Mouse (Mus musculus) ovary, postnatal 14 days (tissue): ENCODE data around the gene Arhgef19.

Experiments used
- DNase-seq: peaks from one replicate; pipeline ENCODE4 v3.0.0; 2022; ENCODE audit warnings: low spot score

The Arhgef19 gene

DNA sequence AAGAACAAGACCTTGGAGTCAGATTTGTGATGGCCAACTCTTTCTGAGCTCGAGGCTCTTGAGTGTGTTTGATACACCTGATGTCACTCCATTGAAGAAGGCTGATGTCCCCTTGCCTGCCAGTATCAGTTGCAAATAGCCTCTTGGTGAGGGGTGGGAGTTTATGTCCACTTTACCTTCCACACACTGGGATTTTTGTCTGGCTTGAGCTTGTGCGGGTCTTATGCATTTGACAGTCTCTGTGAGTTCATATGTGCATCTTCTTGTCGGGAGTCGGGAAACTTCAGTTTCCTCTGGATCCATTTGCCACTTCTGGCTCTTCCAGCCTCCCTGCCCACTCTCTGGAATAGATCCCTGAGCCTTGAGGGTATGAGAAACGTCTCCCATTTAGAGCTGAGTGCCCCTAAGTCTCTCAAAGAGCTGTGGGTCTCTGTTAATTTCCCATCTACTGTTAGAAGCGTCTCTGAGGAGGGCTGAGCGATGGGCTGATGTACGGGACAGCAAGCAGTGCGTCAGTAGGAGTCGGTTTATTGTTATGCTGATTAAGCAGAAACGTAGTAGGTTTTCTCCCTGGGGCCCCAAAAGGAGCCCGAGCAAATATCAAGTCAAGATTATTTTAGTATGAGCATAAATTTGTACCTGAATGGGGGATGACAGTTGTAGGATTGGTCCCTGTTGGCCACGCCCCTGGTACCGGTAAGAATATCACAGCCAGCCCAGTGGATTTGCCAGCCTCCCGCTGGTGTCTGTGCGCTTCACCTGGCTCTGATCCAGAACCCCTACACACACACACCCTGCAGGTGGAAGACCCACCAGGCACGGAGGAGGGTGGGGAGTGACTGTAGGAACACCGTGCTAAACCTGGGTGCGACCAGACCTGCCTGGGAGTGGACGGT, 559 bp upstream of the Arhgef19 start:
- no peak for DNase-seq

DNA sequence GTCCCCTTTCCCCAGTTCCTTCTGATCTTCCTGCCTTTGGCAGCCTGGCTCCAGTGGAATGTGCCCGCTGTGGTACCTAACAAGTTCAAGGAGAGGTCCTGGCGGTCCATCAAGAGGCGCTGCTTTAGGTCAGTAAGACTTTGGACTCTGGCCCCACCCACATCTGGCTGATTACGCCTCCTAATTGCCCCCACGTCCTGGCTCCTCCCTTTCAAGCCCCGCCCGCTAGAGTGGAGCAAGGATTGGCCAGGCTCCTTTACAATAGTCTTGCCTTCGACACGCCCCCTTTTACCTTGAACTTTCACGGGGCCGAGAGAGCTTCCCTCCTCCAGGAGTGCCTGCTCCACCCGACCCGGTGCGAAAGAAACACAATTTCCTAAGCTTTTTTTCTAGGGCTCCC, 1.3 kb downstream of the Arhgef19 start:
- DNase-seq, result no peak

DNA sequence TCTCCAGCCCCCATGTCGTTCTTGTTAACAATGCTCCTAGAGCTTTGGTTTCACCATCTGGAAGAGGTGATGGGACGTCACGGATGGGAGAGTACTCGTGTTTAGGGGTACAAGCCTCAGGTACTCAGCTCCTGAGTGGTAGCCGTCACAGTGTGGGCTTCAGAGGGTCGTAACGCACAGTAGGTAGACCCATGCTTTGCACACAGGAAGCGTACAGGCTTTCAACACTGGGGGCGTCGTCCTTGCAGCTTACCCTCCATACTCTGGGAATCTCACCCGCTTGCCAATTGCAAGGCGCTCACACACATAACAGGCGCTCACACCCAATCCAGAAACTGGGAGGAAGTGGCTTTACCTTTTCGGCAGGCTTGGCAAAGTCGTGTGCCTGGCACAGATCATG, 2.6 kb downstream of the Arhgef19 start:
- DNase-seq, result no peak

DNA sequence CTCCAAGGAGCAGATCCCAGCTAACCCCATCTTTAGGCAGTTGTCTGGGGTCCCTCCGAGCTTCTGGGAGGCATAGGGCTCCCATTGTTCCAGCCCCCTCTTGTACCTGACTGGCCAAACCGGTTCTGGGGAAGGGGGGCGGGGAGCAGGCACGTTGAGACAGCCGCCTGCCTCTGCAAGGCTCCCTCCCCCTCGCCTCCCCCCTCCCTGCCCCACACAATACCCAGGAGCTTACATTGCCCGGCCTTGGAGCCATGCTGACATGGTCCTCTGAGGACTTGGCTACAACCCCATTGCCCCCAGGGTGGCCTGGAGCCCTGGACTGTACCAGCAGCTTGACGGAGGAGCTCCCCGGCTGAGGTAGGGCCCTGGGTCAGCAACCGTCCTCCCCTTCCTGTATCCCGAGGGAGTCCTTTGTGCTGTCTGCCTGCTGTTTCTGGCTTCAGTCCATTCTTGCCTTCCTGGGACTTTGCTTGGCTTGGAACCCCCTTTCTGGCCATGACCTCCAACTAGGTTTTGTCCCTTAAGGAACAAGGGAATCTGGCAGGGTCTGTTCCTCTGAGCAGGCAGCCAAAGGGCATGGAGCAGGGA, 3.4 kb downstream of the Arhgef19 start:
- no peak for DNase-seq

DNA sequence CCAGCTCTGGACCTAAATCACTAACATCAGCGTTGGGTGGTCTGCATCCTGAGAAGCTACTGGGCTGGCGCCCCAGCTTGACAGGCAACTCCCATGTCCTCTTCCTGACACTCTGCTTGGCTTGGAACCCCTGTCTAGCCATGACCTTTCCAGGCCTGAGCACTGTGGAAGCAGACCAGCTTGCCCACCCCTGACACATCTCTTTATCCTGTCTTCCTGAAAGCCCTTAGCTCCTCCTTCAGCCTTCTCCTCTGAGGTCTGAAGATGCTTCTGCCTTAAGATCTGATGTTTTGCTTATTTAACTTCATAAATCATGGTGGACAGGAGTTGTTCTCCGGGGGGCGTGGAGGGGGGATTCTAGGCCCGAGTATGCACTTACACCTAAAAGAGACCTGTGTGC, 4.3 kb downstream of the Arhgef19 start:
- DNase-seq, result no peak

DNA sequence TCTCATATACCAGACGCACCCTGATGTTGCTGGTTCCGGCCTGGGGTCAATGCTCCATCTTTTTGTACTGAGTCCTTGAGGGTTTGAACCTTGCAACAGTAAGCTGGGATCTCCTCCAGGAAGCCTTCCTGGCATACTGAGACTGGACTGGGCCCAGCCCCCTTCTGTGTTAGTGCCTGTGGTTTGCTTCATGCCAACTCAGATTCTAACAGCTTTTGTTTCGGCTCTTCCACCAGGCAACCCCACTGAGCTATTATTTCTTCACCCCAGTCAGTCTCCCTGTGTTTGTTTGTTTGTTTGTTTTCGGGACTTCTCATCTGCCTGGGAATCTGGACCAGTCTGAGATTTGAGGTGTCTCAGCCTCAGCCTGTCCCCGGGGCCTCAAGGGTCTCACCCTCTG, 5.1 kb downstream of the Arhgef19 start:
- DNase-seq, result no peak

DNA sequence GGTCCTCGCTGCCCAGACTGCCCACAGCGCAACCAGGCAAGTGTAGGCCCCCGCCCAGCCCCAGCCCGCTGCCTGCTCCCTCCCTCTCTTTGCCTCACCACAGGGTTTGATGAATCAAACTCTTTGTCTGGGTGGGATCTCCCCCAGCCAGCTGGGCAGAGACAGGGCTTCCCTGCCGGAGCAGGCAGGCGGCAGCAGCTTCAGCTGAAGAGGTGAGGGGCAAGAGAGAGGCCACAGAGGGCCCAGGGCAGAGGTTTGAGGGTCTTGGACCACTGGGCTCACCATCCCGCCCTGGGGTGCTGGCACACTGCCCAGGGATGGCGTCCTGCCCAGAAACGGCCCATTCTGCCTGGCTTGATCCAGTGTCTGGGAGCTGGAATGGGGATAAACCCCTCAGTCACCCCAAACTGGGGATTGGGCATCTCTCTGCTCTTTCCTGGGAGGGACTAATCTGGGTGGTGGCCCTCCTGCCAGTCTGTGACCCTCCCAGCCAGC, 5.7 kb downstream of the Arhgef19 start:
- DNase-seq, result peak; percentile 75

DNA sequence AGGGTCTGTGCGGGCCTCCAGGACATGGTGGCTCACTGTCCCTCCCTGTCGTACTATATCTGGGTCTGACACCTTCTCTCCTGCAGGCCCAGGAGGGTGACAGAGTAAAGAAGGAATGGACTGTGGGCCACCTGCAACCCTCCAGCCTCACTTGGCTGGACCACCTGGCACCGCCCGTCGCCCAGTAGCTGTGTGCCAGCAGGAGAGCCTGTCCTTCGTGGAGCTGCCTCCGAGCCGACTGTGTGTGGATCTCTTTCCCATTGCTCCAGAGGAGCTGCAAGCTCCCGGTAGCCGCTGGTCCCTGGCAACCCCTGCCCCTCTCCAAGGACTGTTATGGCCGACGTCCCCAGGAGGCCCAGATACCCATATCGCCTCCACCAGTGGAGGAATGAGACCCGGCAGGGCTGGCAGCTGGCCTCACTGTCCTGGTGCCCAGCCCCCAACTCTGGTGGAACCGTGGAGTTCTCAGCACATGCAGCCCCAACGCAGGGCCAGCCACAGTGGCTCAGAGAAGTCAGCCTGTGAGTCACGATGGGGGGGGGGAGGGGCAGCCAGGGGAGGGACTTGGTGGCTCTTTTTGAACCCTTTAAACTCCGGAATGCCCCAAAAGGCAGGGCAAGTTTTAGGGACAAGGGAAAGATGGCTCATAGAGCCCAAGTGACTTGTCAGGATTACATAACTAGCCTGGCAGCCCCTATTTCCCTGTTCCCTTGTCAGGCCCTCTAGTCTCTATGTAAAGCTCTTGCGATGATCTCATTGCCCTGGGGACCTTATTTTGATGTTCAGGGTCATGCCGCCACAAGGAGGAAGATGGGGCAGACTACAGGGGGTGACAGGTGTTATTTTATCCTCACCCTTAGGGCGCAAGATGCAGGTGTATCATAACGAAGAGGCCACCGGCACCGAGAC, 7.0 kb downstream of the Arhgef19 start:
- no peak for DNase-seq

DNA sequence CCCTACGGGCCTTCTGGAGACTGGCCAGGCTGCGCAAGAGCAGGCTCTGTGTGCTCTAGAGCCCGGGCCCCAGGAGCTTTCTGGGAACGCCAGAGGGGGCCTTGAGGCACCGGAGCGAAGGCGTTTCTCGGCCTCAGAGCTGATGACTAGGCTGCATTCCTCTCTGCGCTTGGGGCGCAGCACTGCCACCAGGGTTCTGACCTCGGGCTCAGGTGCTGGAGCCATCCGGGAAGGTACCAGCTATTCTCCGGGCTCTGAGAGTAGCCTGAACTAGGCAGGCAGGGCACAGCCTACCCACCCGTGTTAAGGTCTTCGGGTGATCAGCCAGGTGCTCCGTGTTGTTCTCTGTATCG, 7.7 kb downstream of the Arhgef19 start:
- DNase-seq, result no peak

DNA sequence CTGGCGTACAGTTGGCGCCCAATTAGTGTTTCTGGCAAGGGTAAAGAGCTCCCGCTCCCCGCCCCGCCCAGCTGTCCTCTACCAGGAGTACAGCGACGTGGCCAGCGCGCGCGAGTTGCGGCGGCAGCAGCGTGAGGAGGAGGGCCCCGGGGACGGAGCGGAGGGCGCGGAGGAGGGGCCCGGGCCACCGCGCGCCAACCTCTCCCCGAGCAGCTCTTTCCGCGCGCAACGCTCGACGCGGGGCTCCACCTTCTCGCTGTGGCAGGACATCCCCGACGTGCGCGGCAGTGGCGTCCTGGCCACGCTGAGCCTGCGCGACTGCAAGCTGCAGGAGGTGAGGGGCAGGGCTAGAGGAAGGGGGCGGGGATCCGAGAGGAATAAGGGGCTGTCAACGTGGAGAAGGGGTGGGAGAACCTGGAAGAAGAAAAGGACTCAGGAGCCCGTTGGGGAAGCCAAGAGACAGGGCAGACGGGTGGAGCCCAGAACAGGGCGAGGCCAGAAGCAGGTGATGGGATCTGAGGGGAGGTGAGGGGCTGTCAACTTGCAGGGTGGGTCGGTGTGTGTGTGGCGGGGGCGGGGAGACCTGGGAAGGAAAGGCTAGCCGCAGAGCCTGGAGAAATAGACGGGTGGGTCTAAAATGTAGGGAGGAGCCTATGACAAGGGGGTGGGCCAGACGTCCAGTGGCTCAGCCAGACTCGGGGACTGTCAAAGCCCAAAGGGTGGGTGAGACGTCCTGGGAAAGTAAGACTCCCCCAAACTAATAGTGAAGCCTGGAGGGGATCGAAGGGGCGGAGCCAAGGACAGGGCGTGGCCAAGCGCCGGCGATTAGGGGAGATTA, 8.7 kb downstream of the Arhgef19 start:
- no peak for DNase-seq

DNA sequence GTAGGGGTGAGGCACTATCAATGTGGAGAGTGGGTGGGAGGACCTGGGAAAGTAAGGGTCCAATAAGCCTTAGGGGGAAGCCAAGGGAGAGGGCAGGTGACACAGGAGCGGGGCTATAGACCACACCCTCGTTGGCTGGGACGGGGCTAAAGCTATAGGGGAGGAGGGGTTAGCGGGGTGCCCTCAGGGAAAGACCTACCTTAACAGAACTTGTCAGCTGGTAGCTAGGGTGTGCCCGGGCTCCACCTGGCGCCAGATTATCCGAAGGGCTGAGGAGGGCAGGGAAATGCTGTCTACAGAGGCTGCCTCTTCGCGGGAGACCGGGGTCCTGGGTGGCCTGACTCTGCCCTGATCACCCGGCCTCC, 9.3 kb downstream of the Arhgef19 start:
- DNase-seq, result no peak

DNA sequence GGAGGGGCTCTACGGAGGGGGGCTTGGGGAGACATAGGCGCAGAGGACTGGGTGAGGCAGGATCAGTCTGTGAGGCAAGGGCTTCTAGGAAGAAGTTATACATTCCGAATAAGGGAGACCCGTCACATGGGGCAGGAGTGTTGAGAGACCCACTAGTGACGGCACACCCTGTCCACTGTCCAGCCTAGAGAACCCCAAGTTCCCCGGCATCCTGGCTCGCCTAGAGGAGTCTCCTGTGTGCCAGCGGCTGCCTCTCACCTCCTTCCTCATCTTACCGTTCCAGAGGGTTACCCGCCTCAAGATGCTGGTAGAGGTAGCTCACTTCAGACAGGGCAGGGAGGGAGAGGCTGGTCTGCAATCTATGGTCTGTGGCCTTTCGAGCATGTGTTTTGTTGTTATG, 10.1 kb downstream of the Arhgef19 start:
- DNase-seq, result no peak

DNA sequence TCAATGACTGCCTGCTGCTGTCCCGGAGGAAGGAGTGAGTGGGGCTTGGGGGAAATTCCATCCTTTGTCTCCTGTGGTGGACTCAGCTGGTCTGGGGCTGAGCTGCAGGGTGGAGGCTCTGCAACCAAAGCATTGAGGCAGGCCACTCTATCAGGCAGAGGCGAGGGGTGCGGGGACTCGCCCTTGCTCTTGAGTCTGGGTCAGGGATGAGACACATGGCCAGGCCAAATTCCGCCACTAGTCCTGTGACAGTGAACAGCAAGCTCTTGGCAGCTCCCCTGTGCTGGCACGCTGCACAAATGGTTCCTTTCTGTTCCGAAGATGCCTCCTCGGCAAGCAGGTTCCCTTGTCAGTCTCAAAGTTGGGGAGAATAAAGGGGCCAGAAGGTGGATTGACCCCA, 11.8 kb downstream of the Arhgef19 start:
- DNase-seq, result no peak

DNA sequence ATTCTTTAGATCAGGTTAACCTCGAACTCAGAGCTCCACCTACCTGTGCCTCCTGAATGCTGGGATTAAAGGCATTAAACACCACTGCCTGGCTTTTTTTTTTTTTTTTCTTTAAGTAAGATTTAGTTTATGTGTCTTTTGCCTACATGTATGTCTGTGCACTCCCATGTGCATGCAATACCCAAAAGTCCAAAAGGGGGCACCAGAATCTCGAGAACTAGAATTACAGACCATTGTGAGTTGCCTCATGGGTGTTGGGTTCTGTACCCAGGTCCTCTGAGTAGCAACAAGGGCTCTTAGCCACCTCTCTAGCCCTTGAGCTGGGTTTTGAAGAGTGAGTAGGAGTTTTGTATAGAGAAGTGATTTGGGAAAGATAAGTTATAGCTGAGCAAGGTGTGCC, 13.3 kb downstream of the Arhgef19 start:
- DNase-seq, result no peak

DNA sequence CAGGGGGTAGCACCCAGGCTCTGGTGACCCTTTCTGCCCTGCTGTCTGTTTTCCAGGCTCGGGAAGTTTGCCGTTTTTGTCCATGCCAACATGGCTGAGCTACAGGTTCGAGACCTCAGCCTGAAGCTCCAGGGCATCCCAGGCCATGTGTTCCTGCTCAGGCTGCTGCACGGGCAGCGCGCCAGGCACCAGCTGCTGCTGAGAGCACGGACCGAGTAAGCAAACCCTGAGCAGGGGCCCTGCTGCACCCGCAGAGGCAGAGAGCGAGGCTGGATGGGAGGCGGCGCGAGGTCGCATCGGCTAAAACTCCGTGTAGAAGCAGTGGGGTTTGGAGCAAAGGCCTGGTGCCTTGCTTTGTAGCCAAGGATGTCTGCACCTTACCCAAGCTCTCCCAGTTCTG, 14.9 kb downstream of the Arhgef19 start:
- no peak for DNase-seq

DNA sequence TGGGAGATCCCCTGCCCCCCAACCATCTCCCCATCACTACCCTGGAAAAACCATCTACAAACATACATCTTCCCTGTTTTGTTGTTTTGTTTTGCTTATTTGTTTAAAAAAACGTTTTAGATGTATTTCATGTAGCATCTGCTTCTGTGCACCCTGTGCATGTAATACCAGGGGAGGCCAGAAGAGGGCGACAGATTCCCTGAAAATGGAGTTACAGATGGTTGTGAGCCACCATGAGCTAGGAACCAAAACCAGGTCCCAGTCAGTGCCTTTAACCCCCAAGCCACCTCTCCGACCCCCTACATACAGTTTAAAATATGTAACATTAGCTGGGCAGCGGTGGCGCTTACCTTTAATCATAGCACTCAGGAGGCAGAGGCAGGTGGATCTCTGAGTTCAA, 18.1 kb downstream of the Arhgef19 start:
- no peak for DNase-seq

DNA sequence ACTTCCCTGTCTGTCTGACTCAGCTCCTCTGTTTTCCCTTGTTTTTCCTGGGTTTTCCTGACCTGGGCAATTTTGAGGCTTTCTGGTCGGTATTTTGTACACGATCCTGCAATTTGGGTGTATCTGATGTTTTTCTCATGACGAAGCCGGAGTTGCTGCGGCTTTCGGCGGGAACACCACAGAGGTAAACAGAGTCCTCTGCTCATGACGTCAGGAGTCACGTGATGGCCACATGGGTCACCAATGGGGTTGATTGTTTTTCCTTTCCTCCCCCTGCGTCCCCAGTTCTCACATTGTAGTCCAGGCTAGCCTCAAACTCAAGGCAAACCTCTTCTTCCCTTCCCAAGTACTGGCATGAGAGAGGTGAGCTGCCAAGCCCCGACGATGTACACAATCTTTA, 20.1 kb downstream of the Arhgef19 start:
- DNase-seq, result no peak

DNA sequence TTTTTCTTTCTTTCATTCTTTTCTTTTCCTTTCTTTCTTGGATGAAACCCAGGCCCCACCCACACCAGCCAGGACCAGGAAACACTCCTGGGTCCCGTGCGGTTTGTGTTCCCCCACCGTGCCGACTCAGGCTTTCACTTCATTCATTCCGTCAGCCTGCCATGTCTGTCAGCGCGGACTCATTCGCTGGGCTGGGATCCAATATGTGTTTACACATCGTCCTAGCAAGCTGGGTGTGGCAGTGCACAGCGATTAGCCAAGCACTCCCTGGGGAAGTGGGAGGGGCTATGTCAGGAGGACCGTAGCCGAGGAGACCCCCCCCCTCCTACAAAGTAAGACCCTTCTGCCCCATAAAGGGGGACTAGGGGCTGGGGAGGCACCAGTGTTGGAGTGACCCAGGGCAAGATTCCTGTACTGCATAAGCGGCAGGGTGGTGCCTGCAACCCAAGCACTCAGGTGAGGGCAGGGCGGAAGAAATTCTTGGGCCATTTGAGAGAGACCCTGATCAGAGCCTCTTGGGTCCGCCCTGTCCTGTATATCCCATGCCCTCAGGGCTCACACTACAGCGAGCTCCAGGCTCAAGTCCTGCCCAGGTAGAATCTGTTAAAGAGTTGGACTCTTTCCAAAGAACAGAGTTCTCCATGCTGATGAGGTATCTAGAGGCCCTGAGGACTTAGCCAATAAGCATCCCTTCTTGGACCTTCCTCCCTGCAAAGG, 20.9 kb downstream of the Arhgef19 start:
- no peak for DNase-seq

DNA sequence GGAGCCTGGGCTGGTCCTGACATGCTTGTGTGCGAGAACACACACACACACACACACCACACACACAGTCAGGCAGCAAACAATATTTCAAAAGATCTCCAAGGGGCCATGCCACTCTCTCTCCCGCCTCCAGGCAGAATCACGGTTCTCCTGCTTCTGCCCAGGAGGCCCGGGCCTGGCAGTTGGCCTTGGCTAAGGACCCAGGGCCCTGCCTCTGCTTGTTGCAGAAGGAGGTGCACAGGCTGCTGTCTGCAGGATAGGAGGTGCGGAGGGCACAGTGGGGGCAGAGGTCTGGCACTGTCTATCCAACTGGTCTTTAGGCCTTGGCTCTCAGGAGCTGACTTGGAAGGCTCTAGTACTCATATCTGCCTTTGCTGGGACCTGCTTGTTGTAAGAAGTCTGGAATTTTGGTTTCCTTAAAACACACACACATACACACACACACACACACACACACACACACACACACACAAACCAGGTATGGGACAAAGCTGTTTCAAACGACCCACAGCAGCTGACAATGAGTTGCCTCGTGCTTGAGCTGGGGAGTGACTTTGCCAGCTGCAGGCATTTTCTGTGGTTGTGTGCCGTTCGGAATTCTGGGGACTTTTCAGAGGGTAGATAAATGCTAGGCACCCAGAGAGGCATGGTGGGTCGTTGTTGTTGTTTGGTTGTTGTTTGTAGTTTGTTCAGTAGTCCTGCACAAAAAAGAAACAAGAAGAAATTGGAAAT, 23.8 kb downstream of the Arhgef19 start:
- no peak for DNase-seq

DNA sequence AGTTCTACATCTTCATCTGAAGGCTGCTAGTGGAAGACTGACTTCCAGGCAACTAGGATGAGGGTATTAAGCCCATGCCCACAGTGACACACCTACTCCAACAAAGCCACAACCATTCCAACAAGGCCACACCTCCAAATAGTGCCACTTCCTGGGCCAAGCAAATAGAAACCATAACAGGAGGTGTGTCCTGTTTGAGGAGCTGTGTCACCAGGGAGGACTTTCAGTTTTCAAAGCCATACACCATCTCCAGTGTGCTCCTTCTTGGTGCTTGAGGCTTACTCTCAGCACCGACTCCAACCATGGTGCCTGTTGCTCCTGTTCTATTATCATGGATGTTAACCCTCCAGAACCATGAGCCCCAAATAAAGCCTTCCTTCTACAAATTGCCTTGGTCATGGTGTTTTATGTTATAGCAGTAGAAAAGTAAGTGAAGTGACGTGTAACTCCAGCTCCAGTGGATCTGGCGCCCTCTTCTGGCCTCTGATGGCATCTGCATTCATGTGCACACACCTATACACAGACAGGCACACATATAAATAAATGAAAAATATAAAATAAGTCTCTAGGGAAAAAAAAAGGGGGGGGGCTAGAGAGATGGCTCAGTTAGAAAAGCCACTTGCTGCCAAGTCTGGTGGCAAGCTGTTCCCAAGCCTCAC, 26.8 kb downstream of the Arhgef19 start:
- no peak for DNase-seq
